Mouse (Mus musculus) midbrain, postnatal 0 days (tissue): ENCODE data around the gene Vps13d. TPM values are rescaled to one million over a fixed set of nuclear protein-coding genes. Genes with fewer than 3 reads are reported as not detected.

ENCODE experiments used
- ATAC-seq: fragments of 200-750 bp; cut with Nextera tagmentation; 2 replicates; pipeline ENCODE4 v1.8.0; 2017; ENCODE audit warnings: moderate number of reproducible peaks, mild to moderate bottlenecking, moderate TSS enrichment, moderate library complexity; ENCODE audit not compliant: low FRiP score
- DNase-seq: peaks from one replicate; pipeline ENCODE4 v3.0.0-alpha.2; 2015; ENCODE audit warnings: low spot score
- H3K27ac ChIP-seq: fragments of 300-500 bp; sonication (generic); 2 replicates; pipeline ENCODE4 v1.5.1; 2014; ENCODE audit warnings: low read depth, mild to moderate bottlenecking, low read length, mixed read lengths
- H3K27me3 ChIP-seq: fragments of 300-500 bp; sonication (generic); 2 replicates; pipeline ENCODE4 v1.6.1; 2014; ENCODE audit warnings: low read length, control low read depth, mixed read lengths; ENCODE audit not compliant: insufficient read depth
- H3K36me3 ChIP-seq: fragments of 300-500 bp; sonication (generic); 2 replicates; pipeline ENCODE4 v1.6.1; 2014; ENCODE audit warnings: low read length, control low read depth, mixed read lengths; ENCODE audit not compliant: insufficient read depth
- H3K4me1 ChIP-seq: fragments of 300-500 bp; sonication (generic); 2 replicates; pipeline ENCODE4 v1.6.1; 2014; ENCODE audit warnings: mild to moderate bottlenecking, control low read depth, antibody characterized with exemption, low read length, mixed read lengths; ENCODE audit not compliant: insufficient read depth
- H3K4me2 ChIP-seq: fragments of 300-500 bp; sonication (generic); 2 replicates; pipeline ENCODE4 v1.6.1; 2014; ENCODE audit warnings: low read depth, mild to moderate bottlenecking, low read length, mixed read lengths; ENCODE audit not compliant: poor library complexity, severe bottlenecking
- H3K4me3 ChIP-seq: fragments of 300-500 bp; sonication (generic); 2 replicates; pipeline ENCODE4 v1.5.1; 2014; ENCODE audit warnings: low read depth, mild to moderate bottlenecking, low read length, moderate library complexity
- H3K9ac ChIP-seq: fragments of 300-500 bp; sonication (generic); replicated peaks from 2 replicates; pipeline ENCODE4 v1.6.1; 2014; ENCODE audit warnings: mild to moderate bottlenecking, low read length, moderate library complexity, mixed read lengths; ENCODE audit not compliant: poor library complexity, severe bottlenecking
- H3K9me3 ChIP-seq: fragments of 300-500 bp; sonication (generic); 2 replicates; pipeline ENCODE4 v1.6.1; 2016; ENCODE audit warnings: low read length, control low read depth
- CTCF ChIP-seq: IDR thresholded peaks from 2 replicates; pipeline ENCODE4 v1.5.1; 2016; ENCODE audit warnings: antibody characterized with exemption, mild to moderate bottlenecking
- WGBS: fragments of 180-500 bp; shearing (Covaris S2); extraction: QIAGEN DNeasy Blood & Tissue Kit; methylation state at CpG from one replicate; pipeline ENCODE4 v1.1.7; 2014; 5-methylcytosine and 5-hydroxymethylcytosine counted together
- polyA plus RNA-seq: library from polyadenylated mRNA; unstranded; fragments of >200 nt; fragmentation: Nextera tagmentation; extraction: Ambion mirVana; gene quantifications from 2 replicates; pipeline ENCODE4 v1.2.1, GENCODE M21; 2015
- total RNA-seq: library from RNA; depleted of rRNA; stranded (reverse); fragments of >200 nt; gene quantifications from 2 replicates; pipeline ENCODE4 v1.2.3, GENCODE M21; 2014

Vps13d gene
- total and polyA plus RNA-seq, 2 experiments from 2014 or later, result 9.1 to 35.6 TPM

DNA sequence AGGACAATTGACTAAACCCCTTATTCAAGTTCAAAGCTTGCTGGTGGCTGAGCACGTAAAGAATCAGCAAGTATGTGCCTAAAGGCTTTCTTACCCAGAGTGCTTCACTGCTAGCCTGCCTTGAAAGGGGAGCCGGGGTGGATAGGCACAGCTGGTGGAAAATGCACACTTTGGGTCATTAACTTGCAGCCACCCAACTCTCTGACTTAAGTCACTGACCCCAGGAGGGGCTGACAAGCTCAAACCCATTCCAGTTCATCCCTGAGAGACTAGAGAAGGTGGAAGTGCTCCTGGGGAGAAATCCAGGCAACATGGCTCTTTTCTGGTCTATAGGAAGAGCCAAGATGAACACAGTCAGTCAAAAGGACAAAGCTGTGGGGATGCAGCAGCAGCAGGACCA lies 219.3 kb downstream of the Vps13d start:
- DNase-seq, result no peak
- WGBS, result 41% methylated on average over 2 of the region's 2 CpGs
- Histone ChIP-seq H3K4me1 (no peaks in the 10 kb centered on the region), H3K9me3 (no peaks in the 10 kb centered on the region), H3K4me2 (no peak overlapping the region), H3K9ac (no peak overlapping the region), H3K27me3 (no peaks in the 10 kb centered on the region), H3K27ac (no peak overlapping the region), H3K4me3 (no peak overlapping the region), H3K36me3 (peaks cover 10% of the 10 kb centered on the region; the same call in 1 of the 2 replicates)
- no peak for ATAC-seq
- TF ChIP-seq CTCF, result no peak

GRCm38 (mm10) chr4:144974458-144974857 lies 220.3 kb downstream of the Vps13d start:
- no peak for TF ChIP-seq CTCF
- no peak for ATAC-seq
- 79% methylated on average over 3 of the region's 3 CpGs for WGBS

GRCm38 (mm10) chr4:144972948-144973720 lies 221.7 kb downstream of the Vps13d start:
- peaks cover 10% of the 10 kb centered on the region; the same call in 1 of the 2 replicates for H3K36me3 ChIP-seq
- no peaks in the 10 kb centered on the region for H3K4me1 ChIP-seq
- no peak overlapping the region for H3K27ac ChIP-seq
- WGBS, result 82% methylated on average over 6 of the region's 6 CpGs
- H3K9ac ChIP-seq, result no peak overlapping the region
- no peaks in the 10 kb centered on the region for H3K27me3 ChIP-seq
- ATAC-seq, result no peak
- no peak overlapping the region for H3K4me3 ChIP-seq
- peak; percentile 69 for DNase-seq
- H3K9me3 ChIP-seq, result no peaks in the 10 kb centered on the region
- H3K4me2 ChIP-seq, result no peak overlapping the region
- no peak for TF ChIP-seq CTCF

More at GRCm38 (mm10) chr4:144974458-144974857, 220.3 kb downstream of the Vps13d start:
- Histone ChIP-seq H3K4me3 (no peak overlapping the region), H3K36me3 (peaks cover 10% of the 10 kb centered on the region; the same call in 1 of the 2 replicates), H3K4me2 (no peak overlapping the region), H3K27me3 (no peaks in the 10 kb centered on the region), H3K4me1 (no peaks in the 10 kb centered on the region), H3K9me3 (no peaks in the 10 kb centered on the region), H3K9ac (no peak overlapping the region), H3K27ac (no peak overlapping the region)
- DNase-seq, result no peak

DNA sequence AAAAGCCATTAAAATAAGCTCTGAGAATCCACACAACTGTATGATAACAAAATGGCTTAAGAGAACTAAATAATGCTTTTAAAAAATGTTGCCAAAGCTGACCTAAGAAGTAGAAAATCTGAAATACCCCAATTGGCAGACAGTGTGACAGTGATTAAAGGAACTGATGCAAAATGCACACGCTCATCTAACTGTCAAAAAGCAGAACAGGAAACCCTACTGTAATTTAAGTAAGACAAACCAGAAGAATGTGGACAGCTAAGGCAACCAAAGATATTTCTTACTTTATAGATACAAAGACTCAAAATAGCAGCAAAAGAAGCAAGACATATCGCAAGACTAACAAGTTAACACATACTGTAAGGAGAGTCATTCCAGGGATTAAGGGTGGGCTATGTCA lies 223.8 kb downstream of the Vps13d start:
- DNase-seq (no peak), ATAC-seq (no peak)
- no peak for TF ChIP-seq CTCF
- H3K27me3 ChIP-seq, result no peaks in the 10 kb centered on the region
- no peak overlapping the region for H3K4me2 ChIP-seq
- no peak overlapping the region for H3K9ac ChIP-seq
- 92% methylated on average over 2 of the region's 2 CpGs for WGBS
- H3K4me1 ChIP-seq, result no peaks in the 10 kb centered on the region
- H3K27ac ChIP-seq, result no peak overlapping the region
- H3K4me3 ChIP-seq, result no peak overlapping the region
- H3K36me3 ChIP-seq, result peaks cover 10% of the 10 kb centered on the region; the same call in 1 of the 2 replicates
- no peaks in the 10 kb centered on the region for H3K9me3 ChIP-seq

GRCm38 (mm10) chr4:144969030-144969429 lies 225.8 kb downstream of the Vps13d start:
- Histone ChIP-seq H3K36me3 (0 out of 2 replicates have a peak, but pooled peaks cover 5% of the 10 kb centered on the region), H3K4me2 (no peak overlapping the region), H3K9ac (no peak overlapping the region), H3K9me3 (no peaks in the 10 kb centered on the region), H3K27me3 (no peaks in the 10 kb centered on the region), H3K4me1 (no peaks in the 10 kb centered on the region), H3K4me3 (no peak overlapping the region), H3K27ac (no peak overlapping the region)
- DNase-seq (no peak), ATAC-seq (no peak)
- 72% methylated on average over 6 of the region's 6 CpGs for WGBS
- no peak for TF ChIP-seq CTCF

DNA sequence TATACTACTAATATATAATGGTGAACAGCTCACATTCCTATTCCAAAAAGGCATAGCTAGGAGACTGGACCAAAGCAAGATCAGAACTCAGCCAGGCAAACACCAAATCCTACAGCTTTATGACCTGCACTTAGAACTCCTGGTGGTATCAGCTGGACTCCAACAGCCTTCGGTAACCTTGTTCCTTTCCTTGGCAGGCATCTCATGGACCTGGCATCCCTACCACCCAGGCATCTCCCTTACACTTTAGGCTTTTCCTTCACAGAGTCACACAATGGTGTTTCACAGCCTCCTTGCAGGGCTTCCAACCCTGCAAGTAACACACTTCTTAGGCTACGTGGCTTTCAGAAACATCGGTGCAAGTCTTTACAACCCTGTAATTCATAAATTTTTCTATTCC lies 226.4 kb downstream of the Vps13d start:
- Histone ChIP-seq H3K27ac (no peak overlapping the region), H3K9ac (no peak overlapping the region), H3K4me1 (no peaks in the 10 kb centered on the region), H3K27me3 (no peaks in the 10 kb centered on the region), H3K36me3 (0 out of 2 replicates have a peak, but pooled peaks cover 2% of the 10 kb centered on the region), H3K4me3 (no peak overlapping the region), H3K4me2 (no peak overlapping the region), H3K9me3 (no peaks in the 10 kb centered on the region)
- ATAC-seq (no peak), DNase-seq (no peak)
- TF ChIP-seq CTCF, result no peak
- 86% methylated on average over 3 of the region's 3 CpGs for WGBS
